Mouse (Mus musculus) limb, embryonic 12.5 days (tissue): ENCODE results near the gene Zfp775. TPM values are rescaled to one million over a fixed set of nuclear protein-coding genes. Genes with fewer than 3 reads are reported as not detected.
"Not testable (repeated sequence)": the region's sequence is repeated elsewhere in the genome, so short reads cannot be mapped to it uniquely, and the experiment has no call there.

Experiments
- ATAC-seq: fragments of 200-750 bp; cut with Nextera tagmentation; 2 replicates; pipeline ENCODE4 v1.8.0; 2017; ENCODE audit warnings: low read depth, moderate TSS enrichment; ENCODE audit not compliant: insufficient number of reproducible peaks, insufficient read depth, low FRiP score, low TSS enrichment
- H3K27ac ChIP-seq: fragments of 300-500 bp; sonication (generic); 2 replicates; pipeline ENCODE4 v1.5.1; 2016; ENCODE audit warnings: mild to moderate bottlenecking, moderate library complexity
- H3K27me3 ChIP-seq: fragments of 300-500 bp; sonication (generic); 2 replicates; pipeline ENCODE4 v1.6.1; 2016; ENCODE audit warnings: mild to moderate bottlenecking, moderate library complexity
- H3K36me3 ChIP-seq: fragments of 300-500 bp; sonication (generic); 2 replicates; pipeline ENCODE4 v1.6.1; 2016; ENCODE audit warnings: mild to moderate bottlenecking, moderate library complexity
- H3K4me1 ChIP-seq: fragments of 300-500 bp; sonication (generic); replicated peaks from 2 replicates; pipeline ENCODE4 v1.6.1; 2016
- H3K4me2 ChIP-seq: fragments of 300-500 bp; sonication (generic); 2 replicates; pipeline ENCODE4 v1.6.1; 2016; ENCODE audit warnings: mild to moderate bottlenecking, moderate library complexity
- H3K4me3 ChIP-seq: fragments of 300-500 bp; sonication (generic); replicated peaks from 2 replicates; pipeline ENCODE4 v1.5.1; 2016; ENCODE audit warnings: mild to moderate bottlenecking
- H3K9ac ChIP-seq: fragments of 300-500 bp; sonication (generic); replicated peaks from 2 replicates; pipeline ENCODE4 v1.6.1; 2016; ENCODE audit warnings: mild to moderate bottlenecking, moderate library complexity
- H3K9me3 ChIP-seq: fragments of 300-500 bp; sonication (generic); 2 replicates; pipeline ENCODE4 v1.6.1; 2016; ENCODE audit warnings: mild to moderate bottlenecking, moderate library complexity
- WGBS: fragments of 180-500 bp; shearing (Covaris S2); methylation state at CpG from one replicate; pipeline ENCODE4 v1.1.7; 2016; 5-methylcytosine and 5-hydroxymethylcytosine counted together
- polyA plus RNA-seq: library from polyadenylated mRNA; unstranded; fragments of >200 nt; fragmentation: Nextera tagmentation; extraction: Ambion mirVana; gene quantifications from 2 replicates; pipeline ENCODE4 v1.2.1, GENCODE M21; 2016

Zfp775 gene
- polyA plus RNA-seq, 1 experiment from 2014 or later = 10.5 TPM

- Histone ChIP-seq H3K9me3 (no peaks in the 10 kb centered on the region), H3K27me3 (no peaks in the 10 kb centered on the region), H3K4me3 (no peak overlapping the region), H3K4me2 (no peak overlapping the region), H3K36me3 (peaks cover 26% of the 10 kb centered on the region), H3K9ac (no peak overlapping the region), H3K27ac (no peak overlapping the region), H3K4me1 (no peaks in the 10 kb centered on the region)
- ATAC-seq = no peak
- 87% methylated on average over 3 of the region's 3 CpGs for WGBS
Measured at GRCm38 (mm10) chr6:48610657-48611056, 8.8 kb downstream of the Zfp775 start.

DNA sequence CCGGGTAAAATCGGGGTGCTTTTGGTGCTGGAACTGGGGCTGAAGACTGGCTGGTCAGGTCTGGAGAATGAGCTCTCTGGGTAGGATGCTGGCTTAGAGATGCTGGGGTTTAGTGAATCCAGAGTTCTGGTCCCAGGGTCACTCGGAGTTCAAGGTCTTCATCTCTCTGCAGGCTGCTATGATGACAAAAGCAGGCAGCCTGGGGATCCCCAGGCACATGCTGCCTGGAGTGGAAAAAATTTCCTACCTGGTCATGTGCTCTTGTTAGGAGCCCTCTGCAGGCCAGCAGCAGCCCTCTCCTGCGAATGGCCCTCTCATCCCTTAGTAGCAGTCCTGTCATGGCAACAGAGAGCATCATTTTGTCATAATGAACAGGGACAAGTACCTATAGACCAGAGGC is 11.6 kb downstream of the Zfp775 start:
- Histone ChIP-seq H3K4me3 (no peak overlapping the region), H3K9ac (no peak overlapping the region), H3K36me3 (peaks cover 33% of the 10 kb centered on the region), H3K27me3 (no peaks in the 10 kb centered on the region), H3K4me1 (no peaks in the 10 kb centered on the region), H3K4me2 (no peak overlapping the region), H3K9me3 (no peaks in the 10 kb centered on the region), H3K27ac (no peak overlapping the region)
- no peak for ATAC-seq
- 79% methylated on average over 4 of the region's 4 CpGs for WGBS

- Histone ChIP-seq H3K27me3 (no peaks in the 10 kb centered on the region), H3K36me3 (peaks cover 42% of the 10 kb centered on the region), H3K4me1 (no peaks in the 10 kb centered on the region), H3K4me3 (no peak overlapping the region), H3K9ac (no peak overlapping the region), H3K27ac (no peak overlapping the region), H3K9me3 (no peaks in the 10 kb centered on the region), H3K4me2 (no peak overlapping the region)
- WGBS = 90% methylated on average over 5 of the region's 5 CpGs
- ATAC-seq = no peak
Measured at GRCm38 (mm10) chr6:48614756-48615155, 12.9 kb downstream of the Zfp775 start.

DNA sequence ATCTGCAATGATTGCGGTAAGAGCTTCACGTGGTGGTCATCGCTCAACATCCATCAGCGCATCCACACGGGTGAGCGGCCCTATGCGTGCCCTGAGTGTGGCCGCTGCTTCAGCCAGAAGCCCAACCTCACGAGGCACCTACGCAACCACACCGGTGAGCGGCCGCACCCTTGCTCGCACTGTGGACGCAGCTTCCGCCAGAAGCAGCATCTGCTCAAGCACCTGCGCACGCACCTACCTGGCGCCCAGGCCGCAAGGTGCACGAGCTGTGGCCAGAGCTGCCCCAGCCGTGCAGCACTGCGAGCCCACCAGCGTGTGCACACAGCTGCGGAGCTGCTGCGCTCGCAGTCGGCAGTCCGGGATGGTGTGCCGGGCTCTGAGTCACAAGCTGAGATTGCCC is 18.2 kb downstream of the Zfp775 start:
- no peak for ATAC-seq
- Histone ChIP-seq H3K36me3 (peaks cover 42% of the 10 kb centered on the region), H3K27me3 (peaks cover 2% of the 10 kb centered on the region; the same call in 1 of the 2 replicates), H3K9me3 (no peaks in the 10 kb centered on the region), H3K4me1 (no peaks in the 10 kb centered on the region), H3K9ac (no peak overlapping the region), H3K4me3 (no peak overlapping the region), H3K4me2 (no peak overlapping the region), H3K27ac (no peak overlapping the region)
- WGBS = 93% methylated on average over 30 of the region's 30 CpGs

- Histone ChIP-seq H3K4me1 (peaks cover 10% of the 10 kb centered on the region; the same call in 1 of the 2 replicates), H3K36me3 (peaks cover 34% of the 10 kb centered on the region), H3K27me3 (peaks cover 23% of the 10 kb centered on the region)
- H3K27ac ChIP-seq, H3K9me3 ChIP-seq, H3K4me3 ChIP-seq, H3K9ac ChIP-seq, H3K4me2 ChIP-seq, ATAC-seq: not testable (repeated sequence)
- WGBS = 87% methylated on average over 8 of the region's 8 CpGs
Measured at GRCm38 (mm10) chr6:48622186-48622843, 20.5 kb downstream of the Zfp775 start.

DNA sequence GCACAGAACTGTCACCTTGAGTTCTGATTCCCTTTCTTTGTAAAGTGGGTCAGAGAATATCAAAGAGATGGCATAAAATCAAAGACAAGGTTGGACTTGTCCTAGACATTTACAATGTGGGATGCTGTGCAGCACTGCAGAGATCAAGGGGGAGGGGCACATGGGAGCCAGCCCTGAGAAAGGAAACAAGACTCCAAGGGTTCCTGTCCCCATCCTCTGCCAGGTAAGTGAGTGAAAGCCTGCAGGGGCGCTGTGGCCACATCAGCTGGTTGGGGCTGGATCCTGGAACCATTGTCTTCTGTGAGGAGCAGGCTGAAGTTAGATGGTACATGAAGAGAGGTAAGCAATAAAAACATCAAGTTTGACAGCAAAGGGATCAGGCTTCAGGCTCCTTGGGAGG is 21.6 kb downstream of the Zfp775 start:
- peaks cover 31% of the 10 kb centered on the region for H3K36me3 ChIP-seq
- no peak overlapping the region for H3K27ac ChIP-seq
- peaks cover 34% of the 10 kb centered on the region for H3K27me3 ChIP-seq
- peaks cover 13% of the 10 kb centered on the region; the same call in 1 of the 2 replicates for H3K4me1 ChIP-seq
- H3K4me2 ChIP-seq = no peak overlapping the region
- H3K4me3 ChIP-seq = no peak overlapping the region
- 22% methylated on average over 1 of the region's 1 CpGs for WGBS
- ATAC-seq = no peak
- H3K9ac ChIP-seq = no peak overlapping the region
- no peaks in the 10 kb centered on the region for H3K9me3 ChIP-seq

DNA sequence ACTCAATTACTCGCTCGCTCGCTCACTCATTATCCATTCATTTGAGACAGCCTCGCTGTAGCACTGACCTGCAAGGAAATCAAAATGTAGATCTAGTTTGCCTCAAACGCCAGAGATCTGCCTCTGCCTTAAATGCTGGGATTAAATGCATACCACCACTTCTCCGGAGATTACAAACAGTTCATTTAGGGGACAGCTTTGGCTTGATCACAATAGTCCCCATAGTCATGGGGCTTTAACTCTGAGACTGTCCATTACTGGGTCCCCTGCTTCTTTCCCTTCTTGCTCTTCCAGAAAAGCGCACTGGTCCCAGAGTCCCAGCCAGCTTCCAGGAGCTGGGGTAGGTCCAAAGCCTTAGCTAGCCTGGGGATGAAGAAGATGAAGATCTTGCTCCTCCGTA is 24.6 kb downstream of the Zfp775 start, which contains the start of gene AI854703:
Gene AI854703, plus strand, starts transcription at position 301 of the 400 bp plus-strand sequence.
- WGBS = 37% methylated on average over 8 of the region's 8 CpGs
- no peak within 1 kb of the TSS for H3K27ac ChIP-seq
- H3K9me3 ChIP-seq = no peaks in the 10 kb centered on the region
- no peak for ATAC-seq
- H3K9ac ChIP-seq = peak within 1 kb of the TSS; percentile 60
- peak within 1 kb of the TSS; percentile 49 for H3K4me3 ChIP-seq
- peaks cover 23% of the 10 kb centered on the region for H3K4me1 ChIP-seq
- peak within 1 kb of the TSS; percentile 86 for H3K4me2 ChIP-seq
- peaks cover 5% of the 10 kb centered on the region; the same call in 1 of the 2 replicates for H3K36me3 ChIP-seq
- peaks cover 64% of the 10 kb centered on the region for H3K27me3 ChIP-seq

- H3K27ac ChIP-seq = no peak overlapping the region
- H3K9me3 ChIP-seq = no peaks in the 10 kb centered on the region
- H3K27me3 ChIP-seq = peaks cover 65% of the 10 kb centered on the region
- peak overlapping the region; percentile 49 for H3K4me3 ChIP-seq
- ATAC-seq = no peak
- peak overlapping the region; percentile 86 for H3K4me2 ChIP-seq
- H3K36me3 ChIP-seq = no peaks in the 10 kb centered on the region
- peaks cover 23% of the 10 kb centered on the region for H3K4me1 ChIP-seq
- peak overlapping the region; percentile 60 for H3K9ac ChIP-seq
- under 1% methylated on average over 32 of the region's 32 CpGs for WGBS
Measured at GRCm38 (mm10) chr6:48626984-48627383, 25.1 kb downstream of the Zfp775 start.

GRCm38 (mm10) chr6:48627511-48627924 is 25.7 kb downstream of the Zfp775 start:
- peak overlapping the region; percentile 86 for H3K4me2 ChIP-seq
- no peak for ATAC-seq
- WGBS = 4% methylated on average over 7 of the region's 7 CpGs
- H3K27me3 ChIP-seq = peaks cover 65% of the 10 kb centered on the region
- peak overlapping the region; percentile 49 for H3K4me3 ChIP-seq
- H3K9me3 ChIP-seq = no peaks in the 10 kb centered on the region
- no peak overlapping the region for H3K27ac ChIP-seq
- peaks cover 23% of the 10 kb centered on the region for H3K4me1 ChIP-seq
- peak overlapping the region; percentile 60 for H3K9ac ChIP-seq
- no peaks in the 10 kb centered on the region for H3K36me3 ChIP-seq

DNA sequence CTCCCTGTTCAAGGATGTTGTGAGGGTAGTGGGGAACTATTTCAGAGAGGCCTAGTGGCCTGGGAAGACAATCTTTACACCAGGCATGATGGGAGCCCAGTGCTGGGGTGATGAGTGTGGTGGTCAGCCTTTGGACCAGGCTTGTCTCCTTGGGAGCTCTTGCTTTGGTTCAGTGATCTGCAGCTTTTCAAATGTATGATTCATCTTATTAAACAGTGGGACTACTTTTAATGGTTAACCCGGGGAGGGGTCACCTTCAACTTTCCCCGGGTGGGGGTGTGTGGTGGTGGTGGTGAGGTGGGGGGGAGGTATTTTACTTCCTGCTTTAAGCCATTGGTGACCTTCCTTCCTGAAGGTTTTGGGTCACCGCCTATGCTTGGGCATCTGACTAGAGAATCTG is 26.5 kb downstream of the Zfp775 start:
- no peaks in the 10 kb centered on the region for H3K9me3 ChIP-seq
- no peak for ATAC-seq
- H3K4me2 ChIP-seq = no peak overlapping the region
- no peak overlapping the region for H3K27ac ChIP-seq
- peaks cover 23% of the 10 kb centered on the region for H3K4me1 ChIP-seq
- H3K4me3 ChIP-seq = no peak overlapping the region
- no peaks in the 10 kb centered on the region for H3K36me3 ChIP-seq
- no peak overlapping the region for H3K9ac ChIP-seq
- peaks cover 65% of the 10 kb centered on the region for H3K27me3 ChIP-seq
- 84% methylated on average over 3 of the region's 3 CpGs for WGBS

- Histone ChIP-seq H3K27ac (no peak overlapping the region), H3K27me3 (peaks cover 65% of the 10 kb centered on the region), H3K4me3 (peak overlapping the region; percentile 50)
Measured at GRCm38 (mm10) chr6:48628808-48629660, 27.2 kb downstream of the Zfp775 start.

More at GRCm38 (mm10) chr6:48628808-48629660, 27.2 kb downstream of the Zfp775 start:
- H3K9ac ChIP-seq = peak overlapping the region; percentile 55
- H3K4me1 ChIP-seq = peaks cover 23% of the 10 kb centered on the region
- no peaks in the 10 kb centered on the region for H3K9me3 ChIP-seq
- no peak for ATAC-seq
- no peaks in the 10 kb centered on the region for H3K36me3 ChIP-seq
- WGBS = 13% methylated on average over 54 of the region's 54 CpGs
- H3K4me2 ChIP-seq = peak overlapping the region; percentile 86
